Mouse (Mus musculus): ENCODE results near the gene Prr23a3.

DNA sequence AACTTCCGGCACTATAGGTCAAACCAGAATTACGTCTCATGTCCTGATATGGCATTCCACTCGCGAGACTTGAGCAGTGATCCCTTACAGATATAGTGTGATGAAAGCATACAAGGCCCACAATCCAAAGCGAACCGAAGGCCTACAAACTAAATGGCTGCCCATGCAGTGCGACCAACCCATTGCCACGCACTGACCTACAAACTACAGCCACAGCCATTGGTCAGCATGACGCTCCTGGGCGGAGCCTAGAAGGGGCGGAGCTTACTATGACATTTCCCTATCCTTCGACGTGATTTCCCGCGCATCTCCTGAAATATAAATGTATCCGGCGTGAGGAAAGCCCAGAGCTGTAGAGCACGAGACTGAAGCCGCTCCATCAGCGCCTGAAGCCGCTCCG is 22.4 kb upstream of the Prr23a3 start, which contains the start of gene Prr23a1:
- TF ChIP-seq POLR2A (IDR thresholded peaks at IDR 0.05; ENCODE audit: low read depth, low read length) (no peak), CTCF (IDR thresholded peaks at IDR 0.05; ENCODE audit: extremely low read depth, insufficient read depth, insufficient read length, insufficient replicate concordance) (no peak)
